Mouse (Mus musculus): Measurements from ENCODE around the gene Ankrd55. TPM values are rescaled to one million over a fixed set of nuclear protein-coding genes. Genes with fewer than 3 reads are reported as not detected.

Ankrd55 gene
- polyA plus RNA-seq (2012; rRNA removed): 0.72 and 0.74 TPM in 2 replicates

DNA sequence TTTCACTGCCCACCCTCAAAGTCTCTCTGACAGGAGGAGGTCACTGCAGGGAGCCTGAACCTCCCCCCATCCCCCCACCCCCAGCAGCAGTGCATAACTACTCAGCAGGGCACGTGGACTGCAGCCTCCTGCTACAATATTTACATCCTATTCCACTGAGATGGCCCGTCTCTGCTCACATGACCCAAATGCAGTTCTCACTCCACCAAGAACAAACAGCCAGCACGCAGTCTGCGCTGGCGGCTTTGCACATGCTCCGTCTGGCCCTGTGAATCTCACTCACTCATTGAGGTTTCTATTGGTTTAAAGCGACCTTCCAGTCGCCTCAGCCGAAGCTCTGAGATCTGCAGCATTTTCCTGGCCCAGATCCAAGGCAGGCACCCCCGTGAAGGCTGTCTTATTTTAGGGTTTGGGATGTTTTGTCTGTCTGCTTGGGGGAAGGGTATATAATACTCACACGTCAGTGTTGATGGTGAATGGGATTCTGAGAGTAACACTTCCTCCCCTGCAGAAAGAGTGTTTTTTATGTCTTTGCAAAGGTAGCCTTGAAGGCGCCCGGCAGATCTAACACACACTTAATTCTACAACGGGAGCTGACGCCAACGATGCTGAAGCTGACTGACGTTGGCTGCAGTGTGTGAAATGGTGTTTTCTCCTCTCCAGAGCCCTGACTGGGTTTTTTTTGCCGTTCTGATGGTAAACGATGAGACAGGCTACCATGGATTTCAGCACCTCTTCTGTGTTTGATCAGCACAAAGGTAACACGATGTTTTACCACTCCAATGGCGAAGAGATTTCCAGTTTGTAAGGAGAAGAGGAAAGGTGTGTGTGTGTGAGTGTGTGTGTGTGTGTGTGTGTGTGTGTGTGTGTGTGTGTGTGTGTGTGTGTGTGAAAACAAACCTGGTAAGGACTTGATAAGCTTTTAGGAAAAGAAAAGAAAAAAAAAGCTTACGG is at the start of gene Ankrd55:
Ankrd55 (plus strand) TSS at position 227 of the 954 bp plus-strand sequence.
- 22% methylated on average over 22 of the region's 22 CpGs for WGBS
- Histone ChIP-seq H3K4me1 (ENCODE audit: control insufficient read depth, insufficient read depth, insufficient read length) (peaks cover 13% of the 10 kb centered on the region; the same call in 1 of the 2 replicates), H3K4me3 (ENCODE audit: extremely low read depth, insufficient read depth, insufficient read length) (peak within 1 kb of the TSS; percentile 20), H3K27me3 (ENCODE audit: control insufficient read depth, insufficient read depth, low read length) (no peaks in the 10 kb centered on the region), H3K36me3 (ENCODE audit: control insufficient read depth, insufficient read depth, low read length) (no peaks in the 10 kb centered on the region), H3K27ac (ENCODE audit: insufficient read depth, low read length) (no peak within 1 kb of the TSS; the same call in 1 of the 2 replicates)
- TF ChIP-seq CTCF (IDR thresholded peaks at IDR 0.05; ENCODE audit: extremely low read depth, insufficient read depth, insufficient read length, insufficient replicate concordance) (no peak), POLR2A (IDR thresholded peaks at IDR 0.05; ENCODE audit: low read depth, low read length) (no peak)
- peak; percentile 32 to 43 for DNase-seq (ENCODE audit: low read depth in 1 of 2, low spot score in 2 of 2)

DNA sequence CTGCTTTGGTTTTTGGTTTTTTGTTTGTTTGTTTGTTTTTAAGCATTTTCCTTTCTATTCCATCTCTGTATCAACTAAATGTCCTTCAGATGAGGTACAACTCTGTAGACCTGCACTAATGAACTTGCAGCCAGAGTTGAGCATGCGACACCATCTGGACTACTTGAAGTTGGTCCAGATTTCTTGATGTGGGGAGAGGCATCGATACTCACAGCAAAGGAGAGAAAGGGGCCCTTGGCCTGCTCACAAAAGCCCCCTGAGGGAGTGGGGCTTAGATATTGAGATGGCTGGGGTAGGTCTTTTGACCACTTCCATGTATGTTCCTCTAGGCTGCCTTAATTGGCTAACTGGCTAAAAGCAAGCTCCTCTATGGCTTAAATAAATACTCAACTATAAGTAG is 49.0 kb upstream of the Ankrd55 start:
- DNase-seq (ENCODE audit: low read depth in 1 of 2, low spot score in 2 of 2): no peak
- Histone ChIP-seq H3K36me3 (ENCODE audit: control insufficient read depth, insufficient read depth, low read length) (no peaks in the 10 kb centered on the region), H3K27ac (ENCODE audit: insufficient read depth, low read length) (no peak overlapping the region), H3K4me3 (ENCODE audit: extremely low read depth, insufficient read depth, insufficient read length) (no peak overlapping the region), H3K27me3 (ENCODE audit: control insufficient read depth, insufficient read depth, low read length) (no peaks in the 10 kb centered on the region), H3K4me1 (ENCODE audit: control insufficient read depth, insufficient read depth, insufficient read length) (no peaks in the 10 kb centered on the region; the same call in 1 of the 2 replicates)
- TF ChIP-seq CTCF (IDR thresholded peaks at IDR 0.05; ENCODE audit: extremely low read depth, insufficient read depth, insufficient read length, insufficient replicate concordance) (no peak), POLR2A (IDR thresholded peaks at IDR 0.05; ENCODE audit: low read depth, low read length) (no peak)
- WGBS: 93% methylated on average over 2 of the region's 2 CpGs

DNA sequence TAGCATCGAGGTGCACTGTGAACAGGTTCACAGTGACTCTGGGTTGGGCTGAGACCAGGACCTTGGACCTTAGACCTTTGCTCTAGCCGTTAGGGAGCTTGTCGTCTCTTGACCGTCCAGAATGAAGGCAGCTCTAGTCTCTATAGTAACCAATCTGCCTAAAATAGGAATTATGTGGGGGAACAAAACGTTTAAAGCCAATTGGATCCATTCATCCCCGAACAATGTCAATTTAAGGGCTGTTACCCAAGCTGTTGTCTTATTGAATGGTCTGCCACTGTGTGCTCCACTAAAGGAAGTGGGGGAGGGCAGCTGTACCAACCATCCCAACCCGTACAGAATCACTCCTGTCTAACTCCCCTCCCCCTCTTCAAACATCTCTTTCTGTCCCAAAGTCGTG is 46.8 kb upstream of the Ankrd55 start:
- Histone ChIP-seq H3K4me1 (ENCODE audit: control insufficient read depth, insufficient read depth, insufficient read length) (no peaks in the 10 kb centered on the region; the same call in 1 of the 2 replicates), H3K27ac (ENCODE audit: insufficient read depth, low read length) (no peak overlapping the region), H3K4me3 (ENCODE audit: extremely low read depth, insufficient read depth, insufficient read length) (no peak overlapping the region), H3K36me3 (ENCODE audit: control insufficient read depth, insufficient read depth, low read length) (no peaks in the 10 kb centered on the region), H3K27me3 (ENCODE audit: control insufficient read depth, insufficient read depth, low read length) (no peaks in the 10 kb centered on the region)
- no peak for TF ChIP-seq CTCF (IDR thresholded peaks at IDR 0.05; ENCODE audit: extremely low read depth, insufficient read depth, insufficient read length, insufficient replicate concordance)
- no peak for TF ChIP-seq POLR2A (IDR thresholded peaks at IDR 0.05; ENCODE audit: low read depth, low read length)
- WGBS: 73% methylated on average over 8 of the region's 8 CpGs
- no peak for DNase-seq (ENCODE audit: low read depth in 1 of 2, low spot score in 2 of 2)

DNA sequence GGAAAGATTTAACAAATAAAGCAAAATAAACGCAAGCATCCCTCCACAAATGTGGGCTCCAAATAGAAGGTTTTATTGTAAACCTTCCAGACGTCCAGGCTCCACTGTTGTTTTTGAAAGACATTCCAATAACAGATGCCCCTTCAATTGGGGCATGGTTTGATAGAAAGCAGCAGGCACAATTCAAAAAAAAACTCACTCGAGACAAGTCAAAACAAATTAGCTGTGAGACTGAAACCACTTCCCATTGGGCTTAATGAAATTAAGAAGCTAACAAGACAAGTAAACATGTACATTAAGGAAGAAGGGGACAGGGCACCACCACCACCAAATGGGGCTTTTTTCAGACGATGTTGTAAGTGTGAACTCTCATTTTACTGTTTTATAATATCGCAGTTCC is 43.1 kb upstream of the Ankrd55 start:
- TF ChIP-seq POLR2A (IDR thresholded peaks at IDR 0.05; ENCODE audit: low read depth, low read length) (no peak), CTCF (IDR thresholded peaks at IDR 0.05; ENCODE audit: extremely low read depth, insufficient read depth, insufficient read length, insufficient replicate concordance) (no peak)
- no peaks in the 10 kb centered on the region for H3K4me1 ChIP-seq (ENCODE audit: control insufficient read depth, insufficient read depth, insufficient read length)
- H3K4me3 ChIP-seq (ENCODE audit: extremely low read depth, insufficient read depth, insufficient read length): no peak overlapping the region
- no peaks in the 10 kb centered on the region for H3K36me3 ChIP-seq (ENCODE audit: control insufficient read depth, insufficient read depth, low read length)
- 85% methylated on average over 5 of the region's 5 CpGs for WGBS
- no peak overlapping the region for H3K27ac ChIP-seq (ENCODE audit: insufficient read depth, low read length)
- DNase-seq (ENCODE audit: low read depth in 1 of 2, low spot score in 2 of 2): no peak
- no peaks in the 10 kb centered on the region for H3K27me3 ChIP-seq (ENCODE audit: control insufficient read depth, insufficient read depth, low read length)

DNA sequence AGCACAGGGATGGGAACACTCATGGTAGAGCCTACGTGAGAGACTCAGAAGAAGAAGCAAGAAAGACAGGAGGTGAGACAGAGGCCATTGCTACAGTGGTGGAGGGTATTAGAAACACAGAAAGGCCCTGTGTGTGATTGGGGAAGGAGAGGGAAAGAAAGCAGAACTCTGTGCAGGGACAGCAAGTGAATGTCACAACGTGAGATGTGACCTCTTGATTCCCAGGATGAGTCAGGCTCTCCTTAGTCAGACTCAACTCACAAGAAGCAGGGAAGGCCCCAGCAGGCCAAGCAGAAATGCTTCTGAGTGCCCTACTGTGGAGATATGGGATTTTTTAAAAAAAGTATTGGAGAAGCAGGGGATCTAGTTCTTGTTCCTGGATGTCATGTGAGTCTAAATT is 36.8 kb upstream of the Ankrd55 start:
- H3K27me3 ChIP-seq (ENCODE audit: control insufficient read depth, insufficient read depth, low read length): no peaks in the 10 kb centered on the region
- no peaks in the 10 kb centered on the region for H3K4me1 ChIP-seq (ENCODE audit: control insufficient read depth, insufficient read depth, insufficient read length)
- 64% methylated on average over 2 of the region's 2 CpGs for WGBS
- DNase-seq (ENCODE audit: low read depth in 1 of 2, low spot score in 2 of 2): no peak
- no peaks in the 10 kb centered on the region for H3K36me3 ChIP-seq (ENCODE audit: control insufficient read depth, insufficient read depth, low read length)
- no peak overlapping the region for H3K4me3 ChIP-seq (ENCODE audit: extremely low read depth, insufficient read depth, insufficient read length)
- TF ChIP-seq POLR2A (IDR thresholded peaks at IDR 0.05; ENCODE audit: low read depth, low read length) (no peak), CTCF (IDR thresholded peaks at IDR 0.05; ENCODE audit: extremely low read depth, insufficient read depth, insufficient read length, insufficient replicate concordance) (no peak)
- no peak overlapping the region for H3K27ac ChIP-seq (ENCODE audit: insufficient read depth, low read length)

DNA sequence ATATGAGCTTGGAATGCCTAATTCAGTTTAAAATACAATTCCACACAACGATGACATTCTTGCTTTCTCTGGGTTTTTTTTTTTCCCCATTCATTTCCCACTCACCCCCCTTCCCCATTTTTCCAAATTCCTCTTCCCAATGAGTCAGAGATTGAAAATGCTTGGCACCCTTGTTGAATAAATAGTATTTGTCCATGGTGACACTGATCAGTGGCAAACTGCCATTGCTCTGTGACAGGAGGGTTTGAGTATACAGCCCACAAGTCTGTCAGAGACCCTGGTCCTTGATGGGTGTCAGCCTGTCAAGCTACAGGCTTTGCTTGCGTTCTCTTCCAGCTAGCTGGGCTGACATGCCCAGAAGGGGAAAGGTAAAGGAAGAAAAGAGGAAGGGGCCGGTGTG is 36.2 kb upstream of the Ankrd55 start:
- WGBS: 73% methylated on average over 3 of the region's 3 CpGs

More for the DNA sequence above, 36.2 kb upstream of the Ankrd55 start:
- TF ChIP-seq POLR2A (IDR thresholded peaks at IDR 0.05; ENCODE audit: low read depth, low read length) (no peak), CTCF (IDR thresholded peaks at IDR 0.05; ENCODE audit: extremely low read depth, insufficient read depth, insufficient read length, insufficient replicate concordance) (no peak)
- no peaks in the 10 kb centered on the region for H3K4me1 ChIP-seq (ENCODE audit: control insufficient read depth, insufficient read depth, insufficient read length)
- H3K36me3 ChIP-seq (ENCODE audit: control insufficient read depth, insufficient read depth, low read length): no peaks in the 10 kb centered on the region
- DNase-seq (ENCODE audit: low read depth in 1 of 2, low spot score in 2 of 2): no peak
- H3K27ac ChIP-seq (ENCODE audit: insufficient read depth, low read length): no peak overlapping the region
- H3K27me3 ChIP-seq (ENCODE audit: control insufficient read depth, insufficient read depth, low read length): no peaks in the 10 kb centered on the region
- H3K4me3 ChIP-seq (ENCODE audit: extremely low read depth, insufficient read depth, insufficient read length): no peak overlapping the region

All from spleen, adult 2 months (tissue).